Mouse (Mus musculus) olfactory bulb, adult 2 months (tissue): ENCODE results near the gene Rac3.

Experiments
- CTCF ChIP-seq: fragments of 200-500 bp; IDR thresholded peaks from 2 replicates; pipeline ENCODE4 v1.5.1; 2012; ENCODE audit warnings: low read depth, mild to moderate bottlenecking, low read length, moderate library complexity; ENCODE audit not compliant: insufficient read depth
- POLR2A ChIP-seq: fragments of 200-500 bp; IDR thresholded peaks from 2 replicates; pipeline ENCODE4 v1.6.1; 2012; ENCODE audit warnings: mild to moderate bottlenecking, low read depth, low read length, moderate library complexity; ENCODE audit not compliant: insufficient read depth

DNA sequence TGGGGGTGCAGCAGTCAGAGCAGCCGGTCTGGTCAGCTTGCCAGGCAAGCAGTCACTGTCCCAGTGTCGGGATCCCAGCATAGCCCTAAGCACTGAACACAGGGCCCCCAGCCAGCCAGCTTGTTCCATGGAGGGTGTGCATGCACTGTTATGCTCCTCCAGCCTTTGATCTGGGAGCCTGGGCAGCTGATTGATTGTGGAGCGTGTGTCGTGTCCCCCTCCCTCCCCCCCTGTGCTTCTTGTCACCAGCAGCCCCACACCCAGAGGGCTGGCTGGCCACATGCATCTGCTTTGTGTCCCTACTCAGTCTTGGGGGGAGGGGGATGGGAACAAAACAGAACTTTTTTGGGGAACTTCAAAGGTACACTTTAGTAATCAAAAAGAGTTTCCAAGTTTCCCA, 26.1 kb upstream of the Rac3 start:
- TF ChIP-seq CTCF (no peak), POLR2A (no peak)
